Mouse (Mus musculus) thymus, postnatal 25 days (tissue): ENCODE measurements around the gene Gm4131.

Experiments
- DNase-seq: peaks from one replicate; pipeline ENCODE4 v3.0.0; 2022

Gene Gm4131

GRCm38 (mm10) chr14:62546296-62546695 is 20.4 kb downstream of the Gm4131 start:
- DNase-seq: no peak

GRCm38 (mm10) chr14:62541751-62542150 is 25.0 kb downstream of the Gm4131 start:
- no peak for DNase-seq

DNA sequence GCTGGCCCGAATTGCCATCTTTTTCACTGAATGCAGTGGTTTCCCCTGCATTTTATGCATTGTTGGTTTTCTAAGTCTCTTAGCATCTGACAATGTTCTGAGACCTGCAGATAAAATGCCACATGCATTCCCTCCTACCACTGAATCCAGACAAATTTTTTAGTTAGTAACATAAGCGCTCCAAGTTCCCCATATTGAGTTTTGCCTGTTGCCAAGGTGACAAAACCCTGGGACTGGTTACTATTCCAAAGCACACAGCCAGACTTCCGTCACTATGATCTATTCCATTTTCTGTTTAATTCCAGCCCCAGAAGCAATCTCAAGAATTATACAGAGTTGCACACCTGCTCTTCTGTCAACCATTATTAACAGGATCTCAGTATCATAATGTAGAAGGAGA is 26.9 kb downstream of the Gm4131 start:
- DNase-seq: no peak

DNA sequence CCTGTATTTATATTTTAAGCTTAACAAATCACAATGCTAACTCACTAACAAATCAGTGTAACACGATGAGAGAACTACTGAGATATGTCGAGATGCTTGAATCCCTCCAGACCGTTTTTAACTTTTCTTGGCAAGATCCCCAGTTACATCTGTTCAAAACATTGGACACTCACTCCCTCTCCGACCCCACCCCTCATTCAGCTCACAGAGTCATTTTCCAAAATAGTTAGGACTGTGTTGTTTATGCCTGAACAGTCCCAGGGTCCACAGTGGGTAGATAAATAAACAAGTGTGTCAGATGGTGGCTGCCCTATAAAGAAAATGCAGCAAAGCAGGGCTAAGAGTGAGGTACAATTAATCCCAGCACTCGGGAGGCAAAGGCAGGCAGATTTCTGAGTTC is 29.7 kb downstream of the Gm4131 start:
- DNase-seq: no peak

DNA sequence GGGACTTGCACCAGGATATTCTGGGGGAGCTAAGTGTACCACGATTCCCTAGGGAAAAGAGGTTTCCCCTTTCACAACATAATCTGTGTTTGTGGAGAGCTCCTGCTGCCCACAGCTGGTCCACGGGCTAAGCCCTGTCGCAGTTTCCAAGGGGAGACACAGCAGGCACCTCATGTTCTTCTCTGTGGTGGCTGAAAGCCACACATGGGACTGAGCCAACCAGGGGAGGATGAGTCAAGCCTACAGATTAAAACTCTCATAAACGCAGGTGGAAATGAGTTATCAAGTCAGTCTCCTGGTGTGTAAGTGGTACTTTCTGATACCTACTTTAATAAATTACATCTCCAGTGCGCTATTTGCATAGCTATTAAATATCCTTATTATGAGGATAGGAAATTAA is 30.6 kb downstream of the Gm4131 start:
- no peak for DNase-seq

DNA sequence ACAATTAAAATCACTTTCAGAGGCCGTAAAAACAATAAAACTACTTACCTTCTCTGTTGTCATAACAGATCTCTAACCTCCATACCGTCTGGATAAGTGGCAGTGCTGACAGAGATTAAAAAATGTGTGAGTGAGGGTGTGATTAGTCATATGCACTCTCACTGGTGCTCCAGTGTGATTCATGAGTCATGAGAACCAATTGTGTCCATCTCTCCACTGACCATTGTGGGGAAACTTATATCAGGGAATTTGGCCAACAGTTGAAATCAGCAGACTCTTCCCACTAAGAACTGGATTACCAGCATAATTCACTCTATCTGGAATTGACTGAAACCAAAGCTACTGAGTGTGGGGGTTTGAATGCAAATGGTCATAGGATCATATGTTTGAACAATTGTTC is 35.8 kb downstream of the Gm4131 start:
- DNase-seq: no peak

GRCm38 (mm10) chr14:62512845-62513244 is 53.9 kb downstream of the Gm4131 start:
- DNase-seq: no peak

DNA sequence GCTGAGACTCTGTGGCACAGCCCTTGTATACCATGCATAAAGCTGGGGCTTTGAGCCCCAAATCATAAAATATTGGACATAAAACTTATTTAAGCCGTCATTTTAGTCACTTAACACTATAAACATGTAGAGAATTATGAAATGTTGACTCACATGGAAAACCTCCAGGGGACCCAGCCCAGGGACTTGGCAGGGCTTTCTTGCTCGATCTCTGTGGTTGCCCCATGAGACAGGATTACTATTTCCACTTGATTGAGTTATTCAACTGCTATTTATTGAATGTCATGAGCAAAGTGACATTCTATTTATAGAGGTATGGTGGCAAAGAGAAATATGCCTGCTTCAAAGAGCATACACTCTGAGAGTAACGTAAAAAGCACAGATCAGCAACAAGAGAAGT is 57.4 kb downstream of the Gm4131 start:
- DNase-seq: no peak

- DNase-seq: no peak
Measured at GRCm38 (mm10) chr14:62506261-62506660, 60.5 kb downstream of the Gm4131 start.

DNA sequence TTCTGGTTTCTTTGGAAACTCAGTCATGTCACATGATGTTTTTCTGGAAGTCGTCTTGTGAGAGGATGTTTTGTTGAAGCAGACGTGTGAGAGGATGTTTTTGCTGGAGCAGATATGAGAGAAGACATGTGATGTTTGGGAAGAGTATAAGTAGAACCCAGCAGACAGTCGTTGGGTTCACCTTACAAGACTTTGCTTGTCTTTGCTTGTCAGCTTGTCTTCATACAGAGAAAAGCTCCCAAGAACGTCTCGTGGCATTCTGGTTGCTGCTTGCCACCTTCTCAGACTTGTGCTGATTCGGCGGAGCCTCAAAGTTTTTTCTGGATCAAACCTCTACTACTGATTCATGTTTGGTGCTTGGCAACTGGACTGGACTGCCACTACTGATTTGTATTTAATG is 69.3 kb downstream of the Gm4131 start:
- DNase-seq: no peak

DNA sequence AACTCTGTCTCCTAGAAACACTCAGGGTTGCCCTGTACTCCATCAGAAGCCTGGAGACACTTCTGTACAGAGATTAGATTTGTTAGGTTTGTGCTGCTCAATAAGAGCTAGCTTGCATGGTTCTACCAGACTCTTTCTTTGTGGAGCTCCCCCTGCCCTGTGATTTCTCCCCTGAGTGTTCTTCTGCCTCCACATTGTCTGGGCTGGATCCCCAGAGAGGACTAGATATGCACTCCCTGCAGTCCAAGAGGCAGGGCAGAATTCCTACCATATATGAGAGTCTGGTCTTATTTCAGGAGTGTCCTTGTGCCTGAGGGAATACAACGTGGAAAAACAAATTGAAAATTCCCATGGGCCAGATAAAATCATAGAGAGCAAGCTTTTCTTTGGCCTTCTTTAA is 70.2 kb downstream of the Gm4131 start:
- no peak for DNase-seq

DNA sequence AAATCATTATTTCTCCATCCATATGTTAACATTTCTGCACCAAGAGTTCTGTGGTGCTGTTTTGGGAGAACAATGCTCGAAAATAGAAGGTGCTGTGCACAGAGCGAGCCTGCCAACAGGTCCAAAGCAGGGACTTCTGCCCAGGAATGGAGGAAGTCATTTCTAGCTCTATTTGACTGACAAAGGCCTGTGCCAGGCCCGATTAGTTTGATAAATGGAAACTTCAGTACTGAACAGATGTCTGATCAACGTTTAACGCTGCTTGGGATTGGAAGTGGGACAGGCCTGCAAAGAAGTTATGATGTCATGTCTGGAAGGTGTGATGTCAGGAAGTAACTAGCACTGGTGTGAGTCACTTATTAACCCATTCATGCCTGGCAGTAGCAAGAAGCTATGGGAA is 73.3 kb downstream of the Gm4131 start:
- no peak for DNase-seq

- DNase-seq: peak; percentile 33
Measured at GRCm38 (mm10) chr14:62492196-62492850, 74.4 kb downstream of the Gm4131 start.

DNA sequence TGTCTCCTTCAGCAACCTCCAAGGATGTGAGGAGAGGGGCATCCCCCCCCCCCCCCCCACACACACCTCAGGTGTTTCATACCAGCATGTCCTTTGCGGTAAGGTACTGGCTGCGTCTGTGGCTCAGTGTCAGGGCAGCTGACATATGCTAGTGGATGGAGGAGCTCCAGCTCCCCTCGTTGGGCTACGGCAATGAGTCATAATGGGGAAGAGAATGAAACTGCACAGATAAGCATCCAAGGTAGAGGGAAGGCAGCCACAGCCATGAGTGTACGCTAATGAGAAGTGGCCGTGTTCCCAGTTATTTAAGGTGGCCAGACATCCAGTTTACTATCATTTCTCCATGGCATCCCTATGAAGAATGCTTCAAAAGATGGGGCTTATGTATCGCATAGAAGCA is 78.5 kb downstream of the Gm4131 start:
- no peak for DNase-seq

GRCm38 (mm10) chr14:62481381-62481780 is 85.3 kb downstream of the Gm4131 start:
- DNase-seq: no peak

GRCm38 (mm10) chr14:62479395-62479794 is 87.3 kb downstream of the Gm4131 start:
- no peak for DNase-seq

DNA sequence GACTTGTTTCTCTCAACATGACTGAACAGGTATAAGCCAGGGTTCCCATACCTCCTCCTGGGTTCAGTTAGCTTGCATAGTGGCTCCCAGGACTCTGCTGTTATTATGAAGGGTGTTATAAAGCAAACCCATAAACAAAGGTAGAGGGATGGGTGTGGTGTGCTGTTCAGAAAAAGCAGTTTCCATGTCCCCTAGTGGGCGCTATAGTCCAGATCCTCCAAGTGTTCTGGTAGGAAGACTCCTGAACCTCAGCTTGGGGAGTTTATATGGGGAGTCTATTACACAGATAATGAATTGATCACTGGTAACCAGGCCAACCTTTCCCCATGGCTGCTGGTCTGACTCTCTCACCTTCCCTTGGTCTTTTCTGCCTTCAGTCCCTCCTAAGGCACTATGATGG is 92.2 kb downstream of the Gm4131 start:
- no peak for DNase-seq

DNA sequence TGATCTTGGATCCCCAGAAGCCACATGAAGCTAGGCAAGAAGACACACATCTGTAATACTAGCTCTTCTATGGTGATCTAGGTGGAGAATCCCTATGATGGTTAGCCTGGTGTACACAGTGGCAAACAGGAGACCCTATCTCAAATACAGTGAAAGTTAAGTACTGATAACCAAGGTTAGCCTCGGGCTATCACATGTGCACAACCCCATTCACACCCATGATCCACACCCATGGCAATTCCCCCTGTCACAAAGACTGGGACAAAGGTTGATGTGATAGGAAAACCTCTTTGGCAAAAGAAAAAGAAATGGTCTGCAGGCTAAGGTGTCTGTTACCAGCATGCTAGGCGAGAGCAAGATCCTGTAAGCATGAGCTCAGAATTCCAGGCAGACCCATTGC is 94.7 kb downstream of the Gm4131 start:
- no peak for DNase-seq

- no peak for DNase-seq
Measured at GRCm38 (mm10) chr14:62468753-62469125, 98.0 kb downstream of the Gm4131 start.

DNA sequence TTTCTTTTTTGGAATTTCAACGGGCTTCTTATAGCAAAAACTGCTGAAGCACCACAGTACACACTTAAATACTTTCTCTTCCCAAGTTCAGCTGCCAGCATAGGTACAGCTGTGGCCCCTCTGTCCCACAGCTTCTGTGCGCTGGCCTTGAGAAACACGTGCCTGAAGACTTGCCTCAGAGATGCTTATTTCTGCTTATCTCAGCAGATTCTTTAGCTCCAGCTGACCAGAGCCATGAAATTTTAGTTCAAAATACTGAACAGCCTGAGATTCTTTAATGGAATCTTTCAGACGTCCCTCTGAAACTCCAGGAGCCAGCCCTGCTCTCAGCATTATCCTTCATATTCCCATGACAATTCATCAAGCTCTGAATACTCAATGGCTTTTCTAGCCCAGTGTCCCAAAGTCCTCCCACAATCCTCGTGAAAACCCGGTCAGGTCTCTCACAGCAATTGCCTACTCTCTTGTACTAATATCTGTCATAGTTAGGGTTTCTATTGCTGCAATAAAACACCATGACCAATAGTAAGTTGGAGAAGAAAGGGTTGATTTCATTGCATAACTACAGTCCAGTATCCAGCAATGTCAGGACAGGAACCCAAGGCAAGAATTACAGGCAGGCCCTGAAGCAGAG is 98.5 kb downstream of the Gm4131 start:
- no peak for DNase-seq

GRCm38 (mm10) chr14:62464966-62465365 is 101.8 kb downstream of the Gm4131 start:
- no peak for DNase-seq

GRCm38 (mm10) chr14:62459541-62459940 is 107.2 kb downstream of the Gm4131 start:
- DNase-seq: peak; percentile 15

DNA sequence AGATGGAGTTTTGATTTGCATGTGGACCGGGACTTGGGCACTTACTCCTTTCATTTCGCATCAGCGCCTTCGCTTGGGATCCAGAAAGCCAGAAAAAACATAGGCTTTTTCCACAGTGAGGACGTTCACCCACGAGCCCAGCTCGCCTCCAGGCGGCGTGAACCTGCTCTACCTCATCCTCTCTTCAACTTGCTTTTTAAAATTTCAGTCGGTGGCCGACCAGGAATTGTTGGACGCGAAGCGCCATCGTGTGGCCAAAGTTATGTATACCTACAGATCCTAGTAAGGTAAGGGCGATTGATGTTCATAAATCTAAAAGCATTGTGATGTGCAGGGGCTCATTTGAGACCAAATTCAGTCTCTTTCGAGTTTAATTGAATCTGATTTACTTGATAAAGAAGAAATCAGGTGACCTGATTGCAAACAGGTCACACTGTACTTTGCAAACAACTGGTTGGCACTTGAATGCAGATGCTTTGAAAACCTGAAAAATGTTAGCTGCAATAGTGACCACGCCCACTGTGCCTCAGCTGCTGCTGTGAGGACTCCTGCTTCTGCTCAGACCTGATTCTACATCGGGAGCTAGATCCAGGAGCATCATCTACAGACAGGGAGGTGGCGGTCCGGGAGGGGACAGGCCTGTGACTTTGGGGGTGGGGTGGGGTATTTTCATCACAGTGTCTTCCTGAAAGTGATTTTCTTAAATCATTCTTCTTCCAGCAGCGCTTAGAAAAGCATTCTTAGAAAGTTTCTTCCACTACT is 109.1 kb downstream of the Gm4131 start:
- peak; percentile 87 for DNase-seq

DNA sequence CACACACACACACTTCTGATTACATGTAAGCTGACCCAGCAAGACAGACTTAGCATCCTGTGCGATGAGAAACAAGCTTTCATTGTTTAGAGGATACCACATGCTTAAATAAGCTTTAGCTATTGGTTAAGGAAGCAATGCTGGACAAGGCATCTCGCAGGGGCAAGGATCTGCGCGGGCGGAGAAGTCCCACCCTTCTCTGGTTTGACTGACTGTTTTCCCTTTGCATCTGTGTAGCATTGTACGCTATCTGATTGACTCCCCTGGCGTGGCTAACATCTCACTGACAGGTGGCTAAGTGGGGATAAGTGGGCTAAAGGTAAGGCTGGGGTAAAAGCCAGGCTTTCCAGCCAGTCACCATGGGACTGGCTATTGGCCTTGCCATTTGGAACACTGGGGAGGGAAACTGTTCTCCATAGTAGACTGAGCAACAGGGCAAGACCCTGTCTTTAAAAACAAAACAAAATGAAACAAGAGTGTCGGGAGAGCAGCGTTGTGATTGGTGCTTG is 110.4 kb downstream of the Gm4131 start, which contains the start of gene Gucy1b2:
Gene Gucy1b2, minus strand, starts transcription at position 51 of the 509 bp plus-strand sequence.
- DNase-seq: no peak
